Mouse (Mus musculus): Measurements from ENCODE around the gene Ccdc34.

GRCm38 (mm10) chr2:110149246-110149645 lies 131.6 kb downstream of the Ccdc34 start:
- TF ChIP-seq CTCF (IDR thresholded peaks at IDR 0.05; ENCODE audit: low read depth, low read length): no peak
- TF ChIP-seq POLR2A (IDR thresholded peaks at IDR 0.05; ENCODE audit: borderline replicate concordance, low read depth, low read length): no peak

Data from bone marrow macrophage, adult 2 months (primary cell).